Mouse (Mus musculus): Measurements from ENCODE around the gene Rbfox3.
A peak's percentile ranks its signal among the peaks of the same experiment; 100 is the strongest.

Gene Rbfox3

DNA sequence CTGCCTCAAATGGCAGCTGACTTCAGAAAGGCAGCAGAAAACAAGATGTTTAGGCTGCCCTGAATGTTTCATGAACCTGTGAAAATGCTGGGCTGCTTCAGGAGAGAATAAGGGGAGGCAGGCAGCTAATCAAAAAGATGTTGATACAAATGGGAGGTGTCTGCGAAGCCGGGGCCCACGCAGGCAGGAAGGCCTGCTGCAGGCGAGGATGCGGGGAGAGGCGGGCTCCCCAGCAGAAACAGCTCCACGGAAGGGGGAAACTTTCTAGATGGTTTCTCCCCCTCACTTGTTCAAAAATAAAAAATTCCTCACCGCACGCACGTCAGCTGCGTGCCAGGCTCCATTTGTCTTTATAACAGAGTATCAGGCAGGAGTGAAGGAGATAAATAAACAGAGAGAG, 5.7 kb downstream of the Rbfox3 start:
- DNase-seq: peak; percentile 76

DNA sequence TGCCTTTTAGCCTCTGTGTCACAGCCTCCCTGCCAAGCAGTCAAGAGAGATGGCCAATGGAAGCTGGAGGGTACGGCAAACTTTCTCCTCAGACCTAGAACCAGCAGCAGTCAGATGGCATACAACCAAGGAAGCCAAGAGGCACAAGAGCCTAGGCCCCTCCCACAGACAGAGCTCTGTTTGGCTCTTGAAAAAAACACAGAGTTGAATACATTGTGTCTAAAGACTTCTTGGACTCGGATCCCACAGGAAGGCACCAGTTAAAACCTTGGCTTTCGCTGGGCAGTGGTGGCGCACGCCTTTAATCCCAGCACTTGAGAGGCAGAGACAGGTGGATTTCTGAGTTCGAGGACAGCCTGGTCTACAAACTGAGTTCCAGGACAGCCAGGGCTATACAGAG, 7.1 kb downstream of the Rbfox3 start:
- DNase-seq: no peak

DNA sequence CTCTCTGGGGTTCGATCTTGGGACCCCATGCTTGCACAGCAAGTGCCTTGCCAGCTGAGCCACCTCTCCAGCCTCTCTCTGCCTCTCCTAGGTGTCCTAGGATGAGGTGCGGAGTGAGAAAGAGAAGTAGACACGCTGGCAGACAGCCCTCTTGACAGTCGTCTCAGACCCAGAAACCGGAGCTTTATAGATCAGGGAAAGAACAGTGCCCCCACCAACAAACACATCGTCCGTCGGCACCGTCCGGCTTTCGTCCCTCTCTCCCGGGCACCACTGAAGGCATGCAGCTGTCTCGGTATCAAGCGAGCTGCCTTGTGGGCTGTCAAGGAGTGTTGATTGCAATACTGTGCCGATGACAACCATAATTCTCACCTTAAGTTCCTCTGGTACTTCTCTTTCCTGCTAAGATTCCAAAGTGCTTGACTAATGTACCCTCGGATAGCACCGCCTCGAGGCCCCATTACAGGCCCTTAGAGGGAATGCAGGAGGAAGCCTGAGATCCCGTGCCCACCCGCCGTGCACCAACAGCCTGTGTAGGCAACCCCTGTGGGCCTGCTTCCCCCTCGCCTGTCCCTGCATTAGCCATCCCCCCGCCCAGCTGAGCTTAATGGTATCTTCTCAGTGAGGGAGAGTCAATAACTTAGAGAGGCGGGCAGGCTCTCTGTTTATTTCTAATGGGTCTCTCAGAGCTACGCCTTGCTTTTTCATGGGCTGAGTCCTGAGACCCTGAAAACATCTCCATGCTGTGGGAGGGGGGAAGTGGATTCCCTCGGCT, 11.4 kb downstream of the Rbfox3 start:
- DNase-seq: no peak

DNA sequence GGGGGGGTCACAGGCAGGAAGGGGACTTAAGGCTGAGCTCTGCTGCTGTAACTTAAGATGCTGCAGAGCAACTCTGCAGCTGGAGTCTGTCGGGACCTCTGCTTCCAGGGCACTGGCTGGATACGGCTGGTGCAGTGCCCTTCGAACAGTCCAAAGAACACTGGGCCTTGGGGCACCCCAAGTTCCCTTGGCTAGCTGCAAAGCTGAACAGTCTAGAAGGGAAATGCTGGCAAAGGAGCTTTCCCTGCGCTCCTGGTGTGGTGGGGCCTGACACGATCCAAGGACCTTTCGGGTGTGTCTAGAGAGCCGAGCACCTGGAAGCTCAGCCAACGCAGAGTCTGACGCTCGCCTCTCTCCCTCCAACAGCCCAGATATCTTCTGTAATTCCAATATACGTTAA, 12.8 kb downstream of the Rbfox3 start:
- no peak for DNase-seq

DNA sequence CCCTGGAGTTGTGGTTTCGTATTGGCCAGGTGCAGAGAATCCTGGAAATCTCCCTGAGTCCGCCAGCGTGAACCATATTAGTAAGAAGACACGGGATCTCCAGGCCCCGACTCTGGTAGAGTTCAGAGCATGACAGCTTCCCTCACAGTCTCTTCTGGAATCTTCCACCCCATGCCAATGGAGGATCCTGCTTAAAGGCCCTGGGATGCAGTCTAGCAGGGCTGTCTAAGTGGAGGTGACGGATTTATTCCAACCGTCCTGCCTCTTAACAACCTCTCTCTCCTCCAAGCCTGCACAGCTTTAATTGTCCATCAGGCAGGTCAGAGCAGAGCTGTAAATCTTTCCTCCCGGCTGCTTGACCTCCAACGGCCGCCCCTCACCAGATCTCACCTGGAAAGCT, 13.2 kb downstream of the Rbfox3 start:
- no peak for DNase-seq

DNA sequence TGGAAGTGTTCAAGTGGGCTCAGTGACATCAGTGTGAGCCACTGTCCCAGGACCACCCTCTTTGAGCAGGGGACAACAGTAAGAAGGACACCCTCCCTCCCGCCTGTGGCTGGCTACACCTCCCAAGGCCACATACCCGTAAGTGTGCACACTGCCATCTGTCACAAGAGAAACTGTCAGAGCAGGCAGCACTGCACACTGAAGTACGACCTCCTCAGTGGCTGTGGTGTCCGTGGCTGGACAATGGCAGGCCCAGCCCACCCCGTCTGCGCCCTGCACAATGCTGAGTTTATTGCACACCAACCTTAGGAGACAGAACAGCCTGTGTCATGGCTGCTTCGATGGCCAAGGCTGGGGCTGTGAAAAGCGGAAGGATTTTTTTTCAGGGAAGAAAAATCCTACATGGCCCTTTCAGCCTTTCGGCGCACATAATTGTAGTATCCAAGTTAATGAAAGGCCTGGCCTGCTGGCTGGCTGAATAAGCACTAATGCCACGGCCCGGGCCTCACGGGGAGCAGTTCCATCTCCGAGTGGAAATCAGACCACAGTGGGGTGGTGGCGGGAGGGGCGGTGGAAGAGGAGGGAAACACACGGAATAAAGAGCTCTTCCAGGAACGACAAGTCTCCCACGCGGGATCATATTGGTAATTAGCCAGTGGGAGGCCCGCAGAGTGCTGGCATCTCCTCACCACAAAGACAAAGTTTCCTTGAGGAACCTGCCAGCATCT, 14.1 kb downstream of the Rbfox3 start:
- DNase-seq: no peak

DNA sequence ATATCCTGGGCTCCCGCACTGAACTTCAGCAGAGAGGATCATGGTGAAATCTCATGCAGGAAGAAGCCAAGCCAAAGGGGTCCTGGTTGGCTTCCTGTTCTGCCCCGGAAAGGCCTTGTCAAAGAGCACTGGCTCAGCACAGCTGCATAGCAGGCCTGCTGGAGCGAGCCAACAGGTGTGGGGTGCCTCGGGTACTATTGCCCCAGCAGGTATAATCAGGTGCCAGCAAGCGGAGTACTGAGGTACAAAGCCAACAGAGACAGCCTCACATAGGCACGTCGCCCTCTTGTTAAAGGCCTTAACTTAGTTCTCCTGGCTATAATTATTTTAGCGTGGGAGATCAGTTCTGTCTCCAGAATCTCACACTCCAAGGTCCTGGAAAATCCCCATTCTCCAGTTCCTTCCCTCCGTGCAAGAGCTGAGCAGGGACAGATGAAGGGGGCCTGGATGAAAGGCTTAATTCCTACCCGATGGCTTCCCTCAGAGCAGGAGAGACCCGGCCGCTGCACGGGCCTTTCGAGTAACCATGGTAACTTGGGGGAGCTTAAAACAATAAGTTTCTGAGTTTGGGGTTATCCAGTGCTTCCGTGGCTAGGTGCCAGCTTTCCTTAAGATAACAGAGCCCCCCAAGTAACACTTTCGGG, 15.2 kb downstream of the Rbfox3 start:
- DNase-seq: no peak

DNA sequence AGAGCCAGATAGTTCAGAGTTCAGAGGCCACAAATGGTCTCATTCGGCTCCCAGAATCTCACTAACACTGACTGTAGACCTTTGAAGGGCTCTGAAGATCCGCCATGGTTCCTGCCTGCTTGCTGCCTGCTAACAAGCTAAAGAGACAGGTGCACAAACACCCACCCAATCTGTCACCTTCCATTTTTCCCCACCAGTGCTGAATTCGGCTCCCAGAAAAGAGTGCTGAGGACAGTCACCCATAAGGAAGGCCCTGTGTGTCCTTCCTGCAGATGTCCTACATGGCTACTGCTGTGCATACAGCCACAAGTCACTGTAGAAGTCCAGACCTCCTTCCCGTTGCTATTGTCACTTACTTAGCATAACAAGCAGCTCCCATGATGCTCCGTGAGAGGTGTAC, 16.6 kb downstream of the Rbfox3 start:
- no peak for DNase-seq

DNA sequence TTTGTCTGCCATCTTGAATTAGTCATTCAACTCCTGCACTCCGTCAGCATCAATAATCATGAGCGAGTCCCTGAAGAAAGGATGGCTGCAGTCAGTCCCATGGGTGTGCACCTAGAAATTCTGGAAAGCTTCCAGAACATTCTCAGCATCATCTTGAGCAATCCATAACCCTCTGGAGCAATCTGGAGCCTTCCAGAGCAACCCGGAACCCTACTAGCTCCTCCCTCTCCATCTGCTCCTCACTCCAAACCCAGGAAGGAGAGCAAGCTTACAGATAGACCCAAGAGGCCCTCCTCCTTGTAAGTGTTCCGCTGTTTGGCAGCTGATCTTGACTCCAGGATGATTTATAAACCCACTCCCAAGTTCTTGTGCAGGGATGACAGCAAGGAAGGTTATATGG, 17.2 kb downstream of the Rbfox3 start:
- no peak for DNase-seq

DNA sequence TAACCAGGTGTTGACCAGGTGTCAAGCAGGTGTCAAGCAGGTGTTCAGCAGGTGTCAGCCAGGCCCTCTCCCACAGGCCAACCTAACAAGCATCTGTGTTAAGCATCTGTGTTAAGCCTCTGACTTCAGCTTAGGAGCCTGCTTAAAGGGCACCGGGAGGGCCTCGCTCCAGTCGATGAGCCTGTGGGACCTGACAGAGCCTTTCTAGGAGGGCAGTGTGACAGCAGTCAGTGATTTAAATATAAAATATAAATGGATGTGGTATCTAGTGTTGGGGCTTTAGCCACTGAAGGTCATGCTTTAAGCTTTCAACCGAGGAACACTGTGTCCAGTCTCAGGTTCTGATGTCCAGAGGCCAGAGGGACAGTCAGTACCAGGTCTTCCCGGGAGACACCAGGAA, 18.5 kb downstream of the Rbfox3 start:
- DNase-seq: no peak

DNA sequence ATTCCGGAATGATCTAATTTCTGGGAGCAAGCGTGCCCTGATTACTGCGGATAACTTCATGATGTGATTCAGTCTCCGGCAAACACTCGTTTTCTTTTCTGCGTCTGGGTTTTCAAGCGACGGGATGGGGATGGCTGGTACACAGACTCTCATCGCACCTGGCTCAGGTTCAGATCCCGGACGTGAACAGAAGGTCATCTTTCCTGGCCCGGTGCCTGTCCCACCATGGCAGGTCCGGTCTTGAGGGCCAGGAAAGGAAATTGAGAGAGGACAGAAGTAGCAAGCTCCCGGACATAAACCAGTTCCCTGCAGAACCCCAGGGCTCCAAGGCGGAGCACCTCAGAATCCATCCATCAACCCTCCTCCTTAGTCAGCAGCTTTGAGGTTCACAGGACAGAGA, 19.9 kb downstream of the Rbfox3 start:
- DNase-seq: no peak

DNA sequence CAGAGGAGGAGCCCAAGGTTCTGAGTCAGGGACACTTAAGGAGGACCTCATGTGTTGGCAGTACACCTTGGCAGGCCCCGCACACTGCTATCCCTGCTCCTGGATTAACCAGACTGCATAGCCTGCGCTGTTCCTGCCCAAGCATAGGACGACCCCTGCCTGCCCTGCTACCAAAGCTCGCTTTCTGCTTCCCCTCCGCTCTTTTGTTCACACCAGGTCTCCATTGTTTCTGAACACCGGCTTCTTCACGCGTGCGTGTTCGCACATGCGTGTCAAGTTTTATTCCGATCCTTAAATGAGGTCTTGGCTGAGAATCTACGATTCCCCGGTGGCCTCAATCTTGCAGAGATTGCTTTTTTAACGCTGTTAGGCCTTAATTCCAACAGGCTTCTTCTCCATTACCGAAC, 20.4 kb downstream of the Rbfox3 start:
- DNase-seq: no peak

DNA sequence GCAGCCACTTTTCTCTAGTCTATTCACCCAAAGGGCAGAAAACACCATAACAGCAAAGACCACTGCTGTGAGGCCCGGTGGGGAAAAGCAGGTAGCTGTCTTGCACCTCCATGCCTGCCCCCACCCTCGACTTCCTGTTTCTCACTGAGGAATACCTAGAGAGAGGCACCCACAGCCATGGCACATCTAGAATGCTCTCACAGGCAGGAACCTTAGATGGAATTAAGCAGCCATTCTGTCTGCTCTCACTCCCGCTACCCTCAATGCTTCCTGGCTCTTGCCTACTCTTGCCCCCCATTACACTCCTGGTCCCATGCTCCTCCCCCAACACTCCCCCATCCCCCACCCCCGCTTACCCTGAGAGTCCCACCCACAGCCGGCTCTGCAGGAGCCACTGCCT, 20.9 kb downstream of the Rbfox3 start:
- no peak for DNase-seq

DNA sequence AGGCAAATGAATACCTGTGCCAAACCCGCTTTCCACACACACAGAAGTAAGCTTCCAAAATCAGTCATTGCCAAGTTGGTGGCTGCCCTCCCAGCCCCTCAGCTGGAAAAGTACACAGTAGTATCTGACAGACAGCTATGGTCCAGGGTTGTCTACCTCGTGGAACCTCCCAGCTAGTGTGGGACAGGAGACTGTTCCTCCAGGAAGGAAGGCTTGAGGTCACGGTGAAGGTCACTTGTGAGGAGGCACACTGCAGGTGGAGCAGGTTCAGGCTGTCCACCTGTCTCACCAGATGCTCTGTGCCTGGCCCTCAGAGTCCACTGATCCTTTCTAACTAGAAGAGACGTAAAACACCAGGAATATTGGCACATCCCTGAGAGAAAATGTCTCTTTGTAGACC, 21.9 kb downstream of the Rbfox3 start:
- DNase-seq: no peak

DNA sequence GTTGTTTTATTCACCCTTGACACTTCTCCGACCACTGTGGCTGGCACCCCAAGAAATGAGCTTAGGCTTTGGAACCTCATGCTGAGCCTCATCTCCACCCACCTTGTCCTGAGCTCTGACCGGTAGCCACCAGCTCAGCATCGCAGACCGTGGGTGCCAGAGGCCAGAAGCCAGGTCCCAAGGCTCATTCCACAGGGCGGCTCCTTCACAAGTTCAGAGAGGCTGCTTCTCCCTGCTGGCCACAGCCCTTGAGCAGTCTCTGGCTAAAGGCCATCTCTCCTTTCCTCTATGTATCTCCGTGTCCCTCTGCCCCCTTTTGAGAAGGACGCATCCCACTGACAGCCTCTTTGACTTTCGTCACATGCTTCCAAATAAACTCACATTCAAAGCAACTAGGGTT, 23.0 kb downstream of the Rbfox3 start:
- no peak for DNase-seq

DNA sequence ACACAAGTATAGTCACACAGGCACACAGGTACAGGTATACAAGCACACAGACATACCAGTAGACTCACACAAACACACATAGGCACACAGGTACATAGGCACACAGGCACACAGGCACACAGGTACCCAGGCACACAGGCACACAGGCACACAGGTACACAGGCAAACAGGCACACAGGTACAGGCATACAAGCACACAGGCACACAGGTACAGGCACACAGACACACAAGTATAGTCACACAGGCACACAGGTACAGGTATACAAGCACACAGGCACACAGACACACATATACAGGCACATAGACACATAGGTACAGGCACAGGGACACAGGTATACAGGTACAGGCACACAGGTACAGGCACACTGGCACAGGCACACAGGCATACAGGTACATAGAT, 24.2 kb downstream of the Rbfox3 start:
- no peak for DNase-seq

DNA sequence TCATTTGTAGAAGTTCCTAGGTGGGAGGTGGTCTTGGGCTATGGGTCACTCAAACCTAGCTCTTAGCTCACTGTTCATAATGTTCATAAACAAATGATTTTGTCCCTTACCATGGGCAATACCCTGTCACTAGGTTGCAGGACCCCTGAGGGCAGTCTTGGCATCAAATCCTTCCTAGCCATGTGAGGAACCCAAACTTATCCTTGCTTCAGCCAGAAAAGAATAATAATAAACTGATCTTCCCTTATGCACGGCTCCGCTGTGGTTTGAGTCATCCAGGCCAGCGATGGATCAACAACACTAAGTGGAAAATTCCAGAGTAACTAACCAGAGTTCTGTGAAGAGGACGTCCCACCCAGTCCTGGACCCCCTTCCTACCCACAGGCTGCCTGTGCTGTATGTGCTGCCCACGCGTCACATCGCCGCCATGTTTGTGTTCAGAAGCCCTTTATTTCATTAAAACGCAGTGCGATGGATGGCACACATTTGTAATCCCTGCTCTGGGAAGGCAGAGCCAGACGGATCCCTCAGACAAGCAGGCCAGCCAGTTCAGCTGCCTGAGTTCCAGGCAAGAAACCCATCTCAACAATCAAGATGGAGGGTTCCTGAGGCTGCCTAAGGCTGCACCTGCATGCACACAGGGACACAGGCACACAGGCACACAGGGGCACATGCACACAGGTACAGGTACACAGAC, 25.0 kb downstream of the Rbfox3 start:
- no peak for DNase-seq

DNA sequence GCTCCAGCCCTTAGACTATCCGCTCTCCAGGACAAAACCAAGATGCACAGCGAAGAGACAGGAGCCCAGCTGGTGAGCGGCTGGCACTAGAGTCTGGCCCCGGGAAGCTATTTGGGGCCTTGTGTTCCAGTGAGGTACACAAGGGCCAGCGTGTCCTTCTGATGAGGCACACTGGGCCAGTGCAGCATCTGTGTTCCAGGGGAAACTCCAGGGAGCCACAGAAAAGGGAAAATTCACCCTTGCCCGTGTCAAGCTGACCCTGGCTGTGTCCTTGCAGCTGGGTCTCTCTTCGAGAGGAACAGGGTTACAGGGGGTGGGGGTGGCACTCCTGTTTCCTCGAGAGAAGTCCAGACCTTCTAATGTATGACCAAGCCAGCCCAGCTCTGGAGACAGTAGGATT, 25.8 kb downstream of the Rbfox3 start:
- DNase-seq: no peak

DNA sequence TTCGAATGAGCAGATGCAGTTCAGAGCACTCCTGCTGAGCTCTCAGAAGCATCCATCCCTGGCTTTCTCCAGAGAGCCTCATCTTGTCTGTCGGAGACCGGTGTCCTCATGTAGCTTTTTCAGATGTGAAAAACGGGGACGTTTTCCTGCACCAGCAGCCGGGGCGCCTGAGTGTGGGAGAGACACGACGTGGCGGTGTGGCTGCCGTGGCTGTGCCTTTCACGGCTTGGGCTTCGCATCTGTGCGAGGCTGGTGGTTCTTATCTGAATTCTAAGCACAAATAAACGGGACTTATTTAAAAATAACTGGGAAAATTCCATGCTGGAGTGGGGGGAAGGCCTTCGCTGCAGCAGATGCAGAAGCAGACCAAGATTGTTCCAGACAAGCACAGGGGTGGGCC, 26.3 kb downstream of the Rbfox3 start:
- no peak for DNase-seq

DNA sequence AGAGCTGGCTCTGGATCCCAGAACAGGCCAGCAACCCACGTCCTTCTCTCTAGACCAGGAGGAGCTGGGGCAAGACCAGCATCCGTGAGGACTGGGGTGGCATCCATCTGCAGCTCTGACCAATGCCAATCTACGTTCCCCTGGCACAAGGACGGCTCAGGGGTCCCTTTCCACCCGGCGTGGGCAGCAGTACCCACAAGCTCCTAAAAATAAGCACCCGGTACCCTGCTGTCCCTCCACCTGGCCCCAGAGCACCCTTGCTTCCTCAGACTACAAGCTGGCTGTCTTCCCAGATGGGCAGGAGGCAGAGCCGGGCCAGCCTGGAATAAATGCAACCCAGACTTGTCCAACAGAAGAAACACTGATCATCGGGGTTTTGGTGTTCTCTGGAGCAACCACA, 28.3 kb downstream of the Rbfox3 start:
- no peak for DNase-seq

DNA sequence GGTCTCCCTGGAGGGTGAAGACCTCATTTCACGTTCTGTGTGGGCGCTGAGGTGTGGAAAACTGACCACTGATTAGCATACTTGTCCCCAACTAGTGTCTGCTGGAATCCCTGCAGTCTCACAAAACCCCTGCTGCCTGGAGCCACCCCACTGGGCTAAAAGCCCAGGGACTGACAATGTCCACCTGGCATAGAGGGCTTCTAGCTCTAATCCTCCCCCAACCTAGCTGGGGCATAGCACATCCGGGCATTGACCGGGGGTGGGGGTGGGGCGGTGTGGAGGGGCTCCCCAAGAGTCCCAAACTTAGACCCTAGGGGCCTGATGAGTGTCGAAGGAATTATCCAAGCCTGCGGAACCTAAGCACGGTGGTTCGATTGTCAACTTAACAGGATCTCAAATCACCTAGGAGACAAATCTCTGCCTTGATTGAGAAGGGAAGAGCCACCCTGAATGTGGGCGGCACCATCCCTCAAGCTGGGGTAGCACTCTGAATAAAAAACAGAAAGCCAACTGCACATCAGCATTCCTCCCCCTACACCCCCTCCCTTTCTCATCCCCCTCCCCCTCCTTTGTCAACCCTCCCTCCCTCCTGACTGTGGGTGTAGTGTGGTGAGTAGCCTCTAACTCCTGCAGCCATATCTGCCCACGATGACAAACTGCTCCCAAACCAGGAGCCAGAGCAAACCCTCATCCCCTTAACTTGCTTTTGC, 29.5 kb downstream of the Rbfox3 start:
- DNase-seq: peak; percentile 57

DNA sequence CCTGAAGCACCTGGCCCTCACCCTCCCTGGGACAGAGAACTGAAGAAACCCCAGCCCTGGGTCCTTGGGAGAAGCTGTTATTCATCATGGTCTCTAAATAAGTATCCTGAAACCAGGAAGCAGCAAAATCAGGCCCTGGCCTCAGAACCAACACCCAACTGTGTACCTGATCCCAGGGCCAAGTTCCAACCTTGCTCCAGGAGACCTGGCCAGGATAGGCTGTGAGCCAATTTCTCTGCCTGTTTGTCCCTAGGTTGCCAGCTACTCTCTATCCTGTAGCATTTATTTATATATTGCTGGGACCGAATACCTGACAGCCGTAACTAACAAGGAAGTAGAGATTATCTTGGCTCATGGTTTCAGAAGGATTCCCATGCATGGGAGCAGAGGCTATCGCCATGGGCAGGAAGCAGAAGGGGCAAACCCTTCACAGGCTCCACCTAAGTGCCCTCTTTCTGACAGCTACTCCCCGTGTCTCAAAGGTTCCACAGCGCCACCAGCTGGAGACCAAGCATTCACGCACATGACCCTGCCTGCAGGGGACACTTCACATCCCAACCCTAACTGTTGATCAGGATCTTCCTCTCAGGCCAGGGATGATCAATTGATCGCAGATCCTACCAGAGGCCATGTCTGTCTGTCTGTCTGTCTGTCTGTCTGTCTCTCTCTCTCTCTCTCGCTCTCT, 31.8 kb downstream of the Rbfox3 start:
- no peak for DNase-seq

All from layer of hippocampus, adult 9-11 months (tissue).